Mouse (Mus musculus) neural tube, embryonic 11.5 days (tissue): ENCODE data around the gene Ppp6r3. TPM values are rescaled to one million over a fixed set of nuclear protein-coding genes. Genes with fewer than 3 reads are reported as not detected.
A peak's percentile ranks its signal among the peaks of the same experiment; 100 is the strongest.

Experiments
- ATAC-seq: fragments of 200-750 bp; cut with Nextera tagmentation; 2 replicates; pipeline ENCODE4 v1.8.0; 2017; ENCODE audit warnings: moderate number of reproducible peaks, mild to moderate bottlenecking, moderate TSS enrichment, moderate library complexity; ENCODE audit not compliant: insufficient read depth, low FRiP score, low TSS enrichment
- DNase-seq: peaks from one replicate; pipeline ENCODE4 v3.0.0-alpha.2; 2015; ENCODE audit warnings: low spot score
- H3K27ac ChIP-seq: fragments of 300-500 bp; sonication (generic); 2 replicates; pipeline ENCODE4 v1.5.1; 2014; ENCODE audit warnings: low read depth, mild to moderate bottlenecking, low read length
- H3K27me3 ChIP-seq: fragments of 300-500 bp; sonication (generic); 2 replicates; pipeline ENCODE4 v1.6.1; 2014; ENCODE audit warnings: mild to moderate bottlenecking, low read length, mixed read lengths; ENCODE audit not compliant: control insufficient read depth, insufficient read depth
- H3K36me3 ChIP-seq: fragments of 300-500 bp; sonication (generic); 2 replicates; pipeline ENCODE4 v1.6.1; 2014; ENCODE audit warnings: mild to moderate bottlenecking, low read length, moderate library complexity, mixed read lengths; ENCODE audit not compliant: control insufficient read depth, insufficient read depth
- H3K4me1 ChIP-seq: fragments of 300-500 bp; sonication (generic); 2 replicates; pipeline ENCODE4 v1.6.1; 2014; ENCODE audit warnings: low read length, mixed read lengths; ENCODE audit not compliant: control insufficient read depth, insufficient read depth
- H3K4me2 ChIP-seq: fragments of 300-500 bp; sonication (generic); 2 replicates; pipeline ENCODE4 v1.6.1; 2014; ENCODE audit warnings: low read depth, mild to moderate bottlenecking, moderate library complexity
- H3K4me3 ChIP-seq: fragments of 300-500 bp; sonication (generic); 2 replicates; pipeline ENCODE4 v1.5.1; 2014; ENCODE audit warnings: low read depth, low read length
- H3K9ac ChIP-seq: fragments of 300-500 bp; sonication (generic); 2 replicates; pipeline ENCODE4 v1.6.1; 2014; ENCODE audit warnings: mild to moderate bottlenecking, low read length
- H3K9me3 ChIP-seq: fragments of 300-500 bp; sonication (generic); 2 replicates; pipeline ENCODE4 v1.6.1; 2016; ENCODE audit warnings: low read length; ENCODE audit not compliant: control insufficient read depth
- WGBS: fragments of 180-500 bp; shearing (Covaris S2); extraction: QIAGEN DNeasy Blood & Tissue Kit; methylation state at CpG from one replicate; pipeline ENCODE4 v1.1.7; 2014; 5-methylcytosine and 5-hydroxymethylcytosine counted together
- polyA plus RNA-seq: library from polyadenylated mRNA; unstranded; fragments of >200 nt; fragmentation: Nextera tagmentation; extraction: Ambion mirVana; gene quantifications from 2 replicates; pipeline ENCODE4 v1.2.1, GENCODE M21; 2014

Gene Ppp6r3
- polyA plus RNA-seq, 1 experiment from 2014 or later = 88.5 TPM

GRCm38 (mm10) chr19:3428057-3428830 lies 147.3 kb downstream of the Ppp6r3 start:
- no peaks in the 10 kb centered on the region for H3K36me3 ChIP-seq
- ATAC-seq (no peak), DNase-seq (no peak)
- no peak overlapping the region for H3K4me3 ChIP-seq
- no peak overlapping the region for H3K27ac ChIP-seq
- H3K27me3 ChIP-seq = no peaks in the 10 kb centered on the region
- no peaks in the 10 kb centered on the region for H3K4me1 ChIP-seq
- WGBS = 86% methylated on average over 15 of the region's 15 CpGs
- H3K9ac ChIP-seq = no peak overlapping the region
- no peak overlapping the region for H3K4me2 ChIP-seq
- no peaks in the 10 kb centered on the region for H3K9me3 ChIP-seq

GRCm38 (mm10) chr19:3424214-3424613 lies 151.3 kb downstream of the Ppp6r3 start:
- Histone ChIP-seq H3K27ac (no peak overlapping the region), H3K4me2 (no peak overlapping the region), H3K27me3 (no peaks in the 10 kb centered on the region), H3K36me3 (no peaks in the 10 kb centered on the region), H3K4me1 (no peaks in the 10 kb centered on the region), H3K9ac (no peak overlapping the region), H3K4me3 (no peak overlapping the region), H3K9me3 (no peaks in the 10 kb centered on the region)
- WGBS = 86% methylated on average over 2 of the region's 2 CpGs
- DNase-seq = no peak
- ATAC-seq = no peak

GRCm38 (mm10) chr19:3422981-3423380 lies 152.6 kb downstream of the Ppp6r3 start:
- no peaks in the 10 kb centered on the region for H3K36me3 ChIP-seq
- no peak overlapping the region for H3K9ac ChIP-seq
- ATAC-seq (no peak), DNase-seq (no peak)
- H3K4me1 ChIP-seq = no peaks in the 10 kb centered on the region
- H3K27me3 ChIP-seq = no peaks in the 10 kb centered on the region
- no peak overlapping the region for H3K4me3 ChIP-seq
- H3K4me2 ChIP-seq = no peak overlapping the region
- WGBS = 72% methylated on average over 4 of the region's 4 CpGs
- H3K9me3 ChIP-seq = no peaks in the 10 kb centered on the region
- no peak overlapping the region for H3K27ac ChIP-seq

GRCm38 (mm10) chr19:3422488-3422887 lies 153.1 kb downstream of the Ppp6r3 start:
- Histone ChIP-seq H3K27ac (no peak overlapping the region), H3K4me3 (no peak overlapping the region), H3K4me1 (no peaks in the 10 kb centered on the region), H3K4me2 (no peak overlapping the region), H3K27me3 (no peaks in the 10 kb centered on the region), H3K36me3 (no peaks in the 10 kb centered on the region), H3K9ac (no peak overlapping the region), H3K9me3 (no peaks in the 10 kb centered on the region)
- DNase-seq (no peak), ATAC-seq (peak; percentile 38)
- whole genome bisulfite sequencing = 34% methylated on average over 6 of the region's 6 CpGs

GRCm38 (mm10) chr19:3419251-3419650 lies 156.3 kb downstream of the Ppp6r3 start:
- Histone ChIP-seq H3K9ac (no peak overlapping the region), H3K4me2 (no peak overlapping the region), H3K27me3 (peaks cover 9% of the 10 kb centered on the region), H3K36me3 (no peaks in the 10 kb centered on the region), H3K4me1 (no peaks in the 10 kb centered on the region), H3K9me3 (no peaks in the 10 kb centered on the region), H3K27ac (no peak overlapping the region), H3K4me3 (no peak overlapping the region)
- ATAC-seq = no peak
- WGBS = 66% methylated on average over 5 of the region's 5 CpGs
- no peak for DNase-seq

- Histone ChIP-seq H3K4me3 (peak within 1 kb of the TSS; percentile 25), H3K9ac (peak within 1 kb of the TSS; percentile 23; the same call in 1 of the 2 replicates), H3K36me3 (no peaks in the 10 kb centered on the region), H3K9me3 (no peaks in the 10 kb centered on the region), H3K4me2 (peak within 1 kb of the TSS; percentile 48), H3K27ac (no peak within 1 kb of the TSS), H3K27me3 (peaks cover 18% of the 10 kb centered on the region), H3K4me1 (no peaks in the 10 kb centered on the region)
- 3% methylated on average over 37 of the region's 37 CpGs for WGBS
- peak; percentile 32 for DNase-seq
- ATAC-seq = peak; percentile 53; the same call in 1 of the 2 replicates
These were observed 161.2 kb downstream of the Ppp6r3 start, which contains the start of gene Gal for GRCm38 (mm10) chr19:3414268-3414733. Gal (minus strand) TSS chr19:3414544.

GRCm38 (mm10) chr19:3405531-3406281 lies 169.8 kb downstream of the Ppp6r3 start:
- no peaks in the 10 kb centered on the region for H3K27me3 ChIP-seq
- no peak for ATAC-seq
- no peak overlapping the region for H3K4me2 ChIP-seq
- H3K9ac ChIP-seq = no peak overlapping the region
- H3K9me3 ChIP-seq = no peaks in the 10 kb centered on the region
- no peak for DNase-seq
- H3K4me1 ChIP-seq = no peaks in the 10 kb centered on the region
- H3K36me3 ChIP-seq = no peaks in the 10 kb centered on the region
- H3K4me3 ChIP-seq = no peak overlapping the region
- 59% methylated on average over 1 of the region's 1 CpGs for WGBS
- H3K27ac ChIP-seq = no peak overlapping the region
